Mouse (Mus musculus) G1E (cell line): ENCODE measurements around the gene S1pr4. TPM values are rescaled to one million over a fixed set of nuclear protein-coding genes. Genes with fewer than 3 reads are reported as not detected.

Source experiments
- ATAC-seq: 2 replicates; pipeline ENCODE4 v1.8.0; 2016; ENCODE audit warnings: mild to moderate bottlenecking; ENCODE audit not compliant: insufficient number of reproducible peaks, poor library complexity, low FRiP score, severe bottlenecking; ENCODE audit errors: extremely low read depth
- DNase-seq: peaks from one replicate; pipeline ENCODE4 v3.0.0; 2012; ENCODE audit warnings: low spot score
- H3K27me3 ChIP-seq: 2 replicates; pipeline ENCODE4 v1.6.1; 2012; ENCODE audit warnings: mild to moderate bottlenecking, low read length, inconsistent platforms; ENCODE audit not compliant: insufficient read depth
- H3K36me3 ChIP-seq: replicated peaks from 2 replicates; pipeline ENCODE3; 2012; ENCODE audit warnings: mild to moderate bottlenecking, inconsistent platforms
- H3K4me1 ChIP-seq: 2 replicates; pipeline ENCODE4 v1.6.1; 2012; ENCODE audit warnings: low read depth, low read length, inconsistent platforms, mixed read lengths; ENCODE audit not compliant: insufficient read depth
- H3K4me3 ChIP-seq: 2 replicates; pipeline ENCODE4 v1.5.1; 2012; ENCODE audit warnings: low read depth, mild to moderate bottlenecking, inconsistent platforms, low read length, moderate library complexity, mixed read lengths
- H3K9me3 ChIP-seq: replicated peaks from 2 replicates; pipeline ENCODE4 v1.6.1; 2012; ENCODE audit warnings: inconsistent platforms
- CTCF ChIP-seq: IDR thresholded peaks from 2 replicates; pipeline ENCODE4 v1.5.1; 2012; ENCODE audit warnings: low read depth, low read length, inconsistent platforms, mixed read lengths
- GATA1 ChIP-seq: IDR thresholded peaks from 2 replicates; pipeline ENCODE4 v1.6.1; 2012; ENCODE audit warnings: borderline replicate concordance, low read length, inconsistent platforms, mixed read lengths
- GATA2 ChIP-seq: IDR thresholded peaks from 2 replicates; pipeline ENCODE4 v1.6.1; 2012; ENCODE audit warnings: low read depth, low read length, inconsistent platforms, borderline replicate concordance
- POLR2AphosphoS5 ChIP-seq: IDR thresholded peaks from 2 replicates; pipeline ENCODE4 v1.6.1; 2012; ENCODE audit warnings: low read depth, low read length, inconsistent platforms; ENCODE audit not compliant: insufficient replicate concordance
- TAL1 ChIP-seq: conservative IDR thresholded peaks from 2 replicates; pipeline ENCODE4 v1.6.1; 2012; ENCODE audit warnings: low read depth, low read length, inconsistent platforms, mixed read lengths
- polyA plus RNA-seq: library from polyadenylated mRNA; stranded (reverse); fragments of >175 nt; gene quantifications from 2 replicates; pipeline ENCODE4 v1.2.3, GENCODE M21; 2012
- total RNA-seq, 2 experiments: library from RNA; stranded (forward) in 1 of 2; stranded (reverse) in 1 of 2; fragments of 200-1000 nt in 1 of 2; fragments of >200 nt in 1 of 2; fragmentation: Nextera tagmentation in 1 of 2; gene quantifications; 2 replicates each; pipeline ENCODE4 v1.2.3; 2014 to 2017

The S1pr4 gene
- total and polyA plus RNA-seq, 3 experiments = 1.00 to 1.6 TPM; not detected in 1

GRCm38 (mm10) chr10:81455181-81455895, 44.6 kb downstream of the S1pr4 start, which contains the start of gene Nfic:
Gene Nfic (minus strand): TSS chr10:81455635.
- Histone ChIP-seq H3K4me3 (no peak within 1 kb of the TSS), H3K9me3 (no peaks in the 10 kb centered on the region), H3K36me3 (no peaks in the 10 kb centered on the region), H3K4me1 (peaks cover 33% of the 10 kb centered on the region), H3K27me3 (peaks cover 54% of the 10 kb centered on the region)
- TF ChIP-seq POLR2AphosphoS5 = no peak
- TF ChIP-seq CTCF = no peak
- TF ChIP-seq GATA2 = no peak
- no peak for TF ChIP-seq GATA1
- no peak for TF ChIP-seq TAL1
- DNase-seq = no peak
- ATAC-seq = no peak

- no peak for ATAC-seq
- no peaks in the 10 kb centered on the region for H3K9me3 ChIP-seq
- peaks cover 50% of the 10 kb centered on the region for H3K27me3 ChIP-seq
- H3K4me1 ChIP-seq = peaks cover 37% of the 10 kb centered on the region
- H3K4me3 ChIP-seq = no peak overlapping the region
- no peak for DNase-seq
- no peak for TF ChIP-seq POLR2AphosphoS5
- no peaks in the 10 kb centered on the region for H3K36me3 ChIP-seq
Measured at GRCm38 (mm10) chr10:81454106-81454505, 45.8 kb downstream of the S1pr4 start.

GRCm38 (mm10) chr10:81452947-81453288, 47.0 kb downstream of the S1pr4 start:
- peaks cover 50% of the 10 kb centered on the region for H3K27me3 ChIP-seq
- H3K36me3 ChIP-seq = no peaks in the 10 kb centered on the region
- peaks cover 32% of the 10 kb centered on the region for H3K4me1 ChIP-seq
- H3K4me3 ChIP-seq = no peak overlapping the region
- no peak for ATAC-seq
- no peaks in the 10 kb centered on the region for H3K9me3 ChIP-seq
- TF ChIP-seq TAL1 = no peak
- no peak for TF ChIP-seq GATA2
- TF ChIP-seq GATA1 = no peak
- no peak for TF ChIP-seq POLR2AphosphoS5
- no peak for TF ChIP-seq CTCF
- no peak for DNase-seq

- H3K4me3 ChIP-seq = no peak overlapping the region
- H3K9me3 ChIP-seq = no peaks in the 10 kb centered on the region
- peaks cover 50% of the 10 kb centered on the region for H3K27me3 ChIP-seq
- H3K4me1 ChIP-seq = peaks cover 27% of the 10 kb centered on the region
- ATAC-seq (no peak), DNase-seq (no peak)
- TF ChIP-seq GATA2 = no peak
- no peak for TF ChIP-seq TAL1
- TF ChIP-seq POLR2AphosphoS5 = no peak
- no peak for TF ChIP-seq GATA1
- no peak for TF ChIP-seq CTCF
- no peaks in the 10 kb centered on the region for H3K36me3 ChIP-seq
Measured at GRCm38 (mm10) chr10:81452237-81452946, 47.5 kb downstream of the S1pr4 start.

- H3K4me1 ChIP-seq = peaks cover 16% of the 10 kb centered on the region; the same call in 1 of the 2 replicates
- ATAC-seq (no peak), DNase-seq (no peak)
- H3K9me3 ChIP-seq = no peaks in the 10 kb centered on the region
- no peak for TF ChIP-seq TAL1
- TF ChIP-seq POLR2AphosphoS5 = no peak
- H3K4me3 ChIP-seq = no peak overlapping the region
- no peaks in the 10 kb centered on the region for H3K36me3 ChIP-seq
- H3K27me3 ChIP-seq = peaks cover 50% of the 10 kb centered on the region
Measured at GRCm38 (mm10) chr10:81451365-81451745, 48.6 kb downstream of the S1pr4 start.

GRCm38 (mm10) chr10:81450641-81451364, 49.1 kb downstream of the S1pr4 start:
- Histone ChIP-seq H3K36me3 (no peaks in the 10 kb centered on the region), H3K27me3 (peaks cover 49% of the 10 kb centered on the region), H3K4me3 (no peak overlapping the region), H3K9me3 (no peaks in the 10 kb centered on the region), H3K4me1 (peaks cover 13% of the 10 kb centered on the region; the same call in 1 of the 2 replicates)
- ATAC-seq (no peak), DNase-seq (no peak)
- no peak for TF ChIP-seq GATA1
- TF ChIP-seq POLR2AphosphoS5 = no peak
- no peak for TF ChIP-seq GATA2
- TF ChIP-seq CTCF = no peak
- no peak for TF ChIP-seq TAL1

GRCm38 (mm10) chr10:81450140-81450539, 49.8 kb downstream of the S1pr4 start:
- peaks cover 42% of the 10 kb centered on the region for H3K27me3 ChIP-seq
- DNase-seq (no peak), ATAC-seq (peak; percentile 22; the same call in 1 of the 2 replicates)
- no peaks in the 10 kb centered on the region for H3K36me3 ChIP-seq
- H3K4me3 ChIP-seq = no peak overlapping the region
- peaks cover 8% of the 10 kb centered on the region; the same call in 1 of the 2 replicates for H3K4me1 ChIP-seq
- no peaks in the 10 kb centered on the region for H3K9me3 ChIP-seq
- TF ChIP-seq GATA1 = no peak
- TF ChIP-seq TAL1 = no peak
- no peak for TF ChIP-seq GATA2
- no peak for TF ChIP-seq POLR2AphosphoS5
- peak; percentile 95 for TF ChIP-seq CTCF

Other genes starting within 250 kb of the S1pr4 start
Only the 20 nearest of the 29 such genes appear.
- gene Hmg20b, start 149.7 kb downstream of the S1pr4 start, total RNA-seq (2014; fragmentation: Nextera tagmentation) = 36.7 and 39.2 TPM in 2 replicates
- 12.0 and 21.9 TPM in 2 replicates for gene Hmg20b, start 149.7 kb downstream of the S1pr4 start, total RNA-seq (2017)
- gene Hmg20b, start 149.7 kb downstream of the S1pr4 start, polyA plus RNA-seq = 142 and 193 TPM in 2 replicates
- gene Mfsd12, start 142.6 kb downstream of the S1pr4 start, total RNA-seq (2014; fragmentation: Nextera tagmentation) = 14.3 and 14.4 TPM in 2 replicates
- gene Mfsd12, start 142.6 kb downstream of the S1pr4 start, total RNA-seq (2017) = 13.1 and 14.6 TPM in 2 replicates
- 46.7 and 48.2 TPM in 2 replicates for gene Mfsd12, start 142.6 kb downstream of the S1pr4 start, polyA plus RNA-seq
- gene 4930404N11Rik, start 134.3 kb downstream of the S1pr4 start, total RNA-seq (2014; fragmentation: Nextera tagmentation) = 2.0 TPM in 1 of 2 replicates, not detected in the other
- gene 4930404N11Rik, start 134.3 kb downstream of the S1pr4 start, total RNA-seq (2017) = 0.17 and 1.2 TPM in 2 replicates
- 0.52 and 0.65 TPM in 2 replicates for gene 4930404N11Rik, start 134.3 kb downstream of the S1pr4 start, polyA plus RNA-seq
- gene Fzr1, start 121.6 kb downstream of the S1pr4 start, total RNA-seq (2014; fragmentation: Nextera tagmentation) = 29.7 and 65.2 TPM in 2 replicates
- 15.8 and 22.8 TPM in 2 replicates for gene Fzr1, start 121.6 kb downstream of the S1pr4 start, total RNA-seq (2017)
- 88.9 and 96.2 TPM in 2 replicates for gene Fzr1, start 121.6 kb downstream of the S1pr4 start, polyA plus RNA-seq
- gene Dohh, start 115.7 kb downstream of the S1pr4 start, total RNA-seq (2014; fragmentation: Nextera tagmentation) = 9.6 and 11.9 TPM in 2 replicates
- 60.4 and 69.7 TPM in 2 replicates for gene Dohh, start 115.7 kb downstream of the S1pr4 start, total RNA-seq (2017)
- gene Dohh, start 115.7 kb downstream of the S1pr4 start, polyA plus RNA-seq = 186 and 220 TPM in 2 replicates
- gene Gm48551, start 115.7 kb downstream of the S1pr4 start, total RNA-seq (2014; fragmentation: Nextera tagmentation) = 1.1 TPM in 1 of 2 replicates, not detected in the other
- gene Gm48551, start 115.7 kb downstream of the S1pr4 start, total RNA-seq (2017) = 2.6 and 4.1 TPM in 2 replicates
- gene Gm48551, start 115.7 kb downstream of the S1pr4 start, polyA plus RNA-seq = 0.72 and 1.3 TPM in 2 replicates
- gene Gm48552, start 111.1 kb downstream of the S1pr4 start, total RNA-seq (2014; fragmentation: Nextera tagmentation) = 1.2 and 3.1 TPM in 2 replicates
- gene Gm48552, start 111.1 kb downstream of the S1pr4 start, total RNA-seq (2017) = 0.38 and 0.93 TPM in 2 replicates
- gene Gm48552, start 111.1 kb downstream of the S1pr4 start, polyA plus RNA-seq = 7.2 and 7.4 TPM in 2 replicates
- gene Smim24, start 107.1 kb downstream of the S1pr4 start, total RNA-seq (2014; fragmentation: Nextera tagmentation) = 6.5 and 13.8 TPM in 2 replicates
- gene Smim24, start 107.1 kb downstream of the S1pr4 start, total RNA-seq (2017) = 1.9 and 3.5 TPM in 2 replicates
- gene Smim24, start 107.1 kb downstream of the S1pr4 start, polyA plus RNA-seq = 1.6 and 1.8 TPM in 2 replicates
- gene Nfic, start 44.5 kb downstream of the S1pr4 start, total RNA-seq (2014; fragmentation: Nextera tagmentation) = 6.9 and 9.5 TPM in 2 replicates
- gene Nfic, start 44.5 kb downstream of the S1pr4 start, total RNA-seq (2017) = 0.52 and 0.66 TPM in 2 replicates
- 16.1 and 19.3 TPM in 2 replicates for gene Nfic, start 44.5 kb downstream of the S1pr4 start, polyA plus RNA-seq
- gene Celf5, start 17.4 kb downstream of the S1pr4 start, total RNA-seq (2014; fragmentation: Nextera tagmentation) = not detected in 2 replicates
- 0.05 and 0.06 TPM in 2 replicates for gene Celf5, start 17.4 kb downstream of the S1pr4 start, total RNA-seq (2017)
- gene Celf5, start 17.4 kb downstream of the S1pr4 start, polyA plus RNA-seq = 0.05 and 0.09 TPM in 2 replicates
- 58.2 and 72.3 TPM in 2 replicates for gene Ncln, start 3.7 kb downstream of the S1pr4 start, total RNA-seq (2014; fragmentation: Nextera tagmentation)
- 35.5 and 50.1 TPM in 2 replicates for gene Ncln, start 3.7 kb downstream of the S1pr4 start, total RNA-seq (2017)
- 154 and 179 TPM in 2 replicates for gene Ncln, start 3.7 kb downstream of the S1pr4 start, polyA plus RNA-seq
- gene Gna15, start 24.1 kb upstream of the S1pr4 start, total RNA-seq (2014; fragmentation: Nextera tagmentation) = 20.9 and 22.5 TPM in 2 replicates
- 20.1 and 21.5 TPM in 2 replicates for gene Gna15, start 24.1 kb upstream of the S1pr4 start, total RNA-seq (2017)
- 16.5 TPM in 2 replicates for gene Gna15, start 24.1 kb upstream of the S1pr4 start, polyA plus RNA-seq
- 6.4 and 6.5 TPM in 2 replicates for gene Gna11, start 45.1 kb upstream of the S1pr4 start, total RNA-seq (2014; fragmentation: Nextera tagmentation)
- 8.4 and 9.7 TPM in 2 replicates for gene Gna11, start 45.1 kb upstream of the S1pr4 start, total RNA-seq (2017)
- gene Gna11, start 45.1 kb upstream of the S1pr4 start, polyA plus RNA-seq = 13.0 and 14.0 TPM in 2 replicates
- gene Aes, start 59.4 kb upstream of the S1pr4 start, total RNA-seq (2014; fragmentation: Nextera tagmentation) = 396 and 400 TPM in 2 replicates
- gene Aes, start 59.4 kb upstream of the S1pr4 start, total RNA-seq (2017) = 182 and 238 TPM in 2 replicates
- 1,535 and 1,925 TPM in 2 replicates for gene Aes, start 59.4 kb upstream of the S1pr4 start, polyA plus RNA-seq
- gene Tle2, start 74.4 kb upstream of the S1pr4 start, total RNA-seq (2014; fragmentation: Nextera tagmentation) = 0.45 and 1.8 TPM in 2 replicates
- gene Tle2, start 74.4 kb upstream of the S1pr4 start, total RNA-seq (2017) = 1.5 and 2.5 TPM in 2 replicates
- 3.3 and 3.6 TPM in 2 replicates for gene Tle2, start 74.4 kb upstream of the S1pr4 start, polyA plus RNA-seq
- gene Tle6, start 100.9 kb upstream of the S1pr4 start, total RNA-seq (2014; fragmentation: Nextera tagmentation) = 42.7 and 44.3 TPM in 2 replicates
- gene Tle6, start 100.9 kb upstream of the S1pr4 start, total RNA-seq (2017) = 17.5 and 21.5 TPM in 2 replicates
- gene Tle6, start 100.9 kb upstream of the S1pr4 start, polyA plus RNA-seq = 28.8 and 49.5 TPM in 2 replicates
- gene BC025920, start 106.1 kb upstream of the S1pr4 start, total RNA-seq (2014; fragmentation: Nextera tagmentation) = 6.7 and 6.8 TPM in 2 replicates
- gene BC025920, start 106.1 kb upstream of the S1pr4 start, total RNA-seq (2017) = 3.3 and 4.3 TPM in 2 replicates
- 0.40 and 0.50 TPM in 2 replicates for gene BC025920, start 106.1 kb upstream of the S1pr4 start, polyA plus RNA-seq
- 35.9 and 61.0 TPM in 2 replicates for gene Sirt6, start 127.7 kb upstream of the S1pr4 start, total RNA-seq (2014; fragmentation: Nextera tagmentation)
- 6.0 and 6.6 TPM in 2 replicates for gene Sirt6, start 127.7 kb upstream of the S1pr4 start, total RNA-seq (2017)
- 136 and 158 TPM in 2 replicates for gene Sirt6, start 127.7 kb upstream of the S1pr4 start, polyA plus RNA-seq
- 13.8 and 16.3 TPM in 2 replicates for gene Ankrd24, start 128.4 kb upstream of the S1pr4 start, total RNA-seq (2014; fragmentation: Nextera tagmentation)
- gene Ankrd24, start 128.4 kb upstream of the S1pr4 start, total RNA-seq (2017) = 13.4 and 14.3 TPM in 2 replicates
- gene Ankrd24, start 128.4 kb upstream of the S1pr4 start, polyA plus RNA-seq = 9.8 and 12.7 TPM in 2 replicates
- gene Gm10778, start 148.9 kb upstream of the S1pr4 start, total RNA-seq (2014; fragmentation: Nextera tagmentation) = 11.1 and 11.8 TPM in 2 replicates
- gene Gm10778, start 148.9 kb upstream of the S1pr4 start, total RNA-seq (2017) = 6.0 and 7.9 TPM in 2 replicates
- gene Gm10778, start 148.9 kb upstream of the S1pr4 start, polyA plus RNA-seq = 0.10 and 0.34 TPM in 2 replicates